Mouse (Mus musculus) lung, postnatal 0 days (tissue): Measurements from ENCODE around the gene Adap2. TPM values are rescaled to one million over a fixed set of nuclear protein-coding genes. Genes with fewer than 3 reads are reported as not detected.
A peak's percentile ranks its signal among the peaks of the same experiment; 100 is the strongest.

Experiments used
- ATAC-seq: fragments of 200-750 bp; cut with Nextera tagmentation; 2 replicates; pipeline ENCODE4 v1.8.0; 2017; ENCODE audit warnings: moderate library complexity
- DNase-seq: peaks from one replicate; pipeline ENCODE4 v3.0.0-alpha.2; 2016; ENCODE audit warnings: low spot score
- H3K27ac ChIP-seq: fragments of 300-500 bp; sonication (generic); 2 replicates; pipeline ENCODE4 v1.5.1; 2014; ENCODE audit warnings: antibody characterized with exemption, mild to moderate bottlenecking, low read length, mixed read lengths
- H3K27me3 ChIP-seq: fragments of 300-500 bp; sonication (generic); replicated peaks from 2 replicates; pipeline ENCODE4 v1.6.1; 2014; ENCODE audit warnings: low read length, mixed read lengths; ENCODE audit not compliant: insufficient read depth
- H3K36me3 ChIP-seq: fragments of 300-500 bp; sonication (generic); 2 replicates; pipeline ENCODE4 v1.6.1; 2014; ENCODE audit warnings: low read length, mixed read lengths; ENCODE audit not compliant: insufficient read depth
- H3K4me1 ChIP-seq: fragments of 300-500 bp; sonication (generic); 2 replicates; pipeline ENCODE4 v1.6.1; 2014; ENCODE audit warnings: antibody characterized with exemption, low read depth, low read length, mixed read lengths; ENCODE audit not compliant: insufficient read depth
- H3K4me2 ChIP-seq: fragments of 300-500 bp; sonication (generic); replicated peaks from 2 replicates; pipeline ENCODE4 v1.6.1; 2014; ENCODE audit warnings: low read depth, mild to moderate bottlenecking, low read length, moderate library complexity, mixed read lengths
- H3K4me3 ChIP-seq: fragments of 300-500 bp; sonication (generic); 2 replicates; pipeline ENCODE4 v1.5.1; 2014; ENCODE audit warnings: low read depth, low read length
- H3K9ac ChIP-seq: fragments of 300-500 bp; sonication (generic); replicated peaks from 2 replicates; pipeline ENCODE4 v1.6.1; 2014; ENCODE audit warnings: low read depth, mild to moderate bottlenecking
- H3K9me3 ChIP-seq: fragments of 300-500 bp; sonication (generic); 2 replicates; pipeline ENCODE4 v1.6.1; 2016; ENCODE audit warnings: low read length, mixed read lengths
- CTCF ChIP-seq: IDR thresholded peaks from 2 replicates; pipeline ENCODE4 v1.5.1; 2016; ENCODE audit warnings: antibody characterized with exemption, mild to moderate bottlenecking
- EP300 ChIP-seq: IDR thresholded peaks from 2 replicates; pipeline ENCODE4 v1.6.1; 2016; ENCODE audit warnings: antibody characterized with exemption, mild to moderate bottlenecking, control low read depth
- WGBS: fragments of 180-500 bp; shearing (Covaris S2); extraction: QIAGEN DNeasy Blood & Tissue Kit; methylation state at CpG from one replicate; pipeline ENCODE4 v1.1.7; 2014; 5-methylcytosine and 5-hydroxymethylcytosine counted together
- polyA plus RNA-seq: library from polyadenylated mRNA; unstranded; fragments of >200 nt; fragmentation: Nextera tagmentation; extraction: Ambion mirVana; gene quantifications from 2 replicates; pipeline ENCODE4 v1.2.1, GENCODE M21; 2015

Adap2 gene
- polyA plus RNA-seq, 1 experiment from 2014 or later, result 12.4 TPM

DNA sequence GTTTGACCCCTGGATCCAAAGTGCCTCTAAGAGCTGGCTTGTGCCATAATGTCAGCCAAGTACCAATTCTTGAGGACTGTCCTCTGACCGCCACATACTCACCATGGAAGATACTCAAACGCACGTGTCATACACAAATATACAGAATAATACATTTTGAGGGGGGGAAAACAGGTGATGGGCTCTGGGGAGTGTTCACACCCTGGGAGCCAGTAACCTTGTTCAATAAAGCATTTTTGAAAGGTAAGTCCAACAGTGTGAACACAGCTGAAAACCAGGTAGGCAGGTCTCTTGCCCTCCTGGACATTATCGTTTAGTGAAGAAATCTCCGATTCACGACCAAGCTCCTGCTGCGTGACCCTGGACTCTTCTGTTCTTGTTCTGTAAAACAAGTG lies 54.6 kb downstream of the Adap2 start:
- Histone ChIP-seq H3K27ac (no peak overlapping the region), H3K4me2 (no peak overlapping the region; the same call in 1 of the 2 replicates), H3K4me3 (no peak overlapping the region), H3K27me3 (no peaks in the 10 kb centered on the region), H3K9me3 (no peaks in the 10 kb centered on the region), H3K4me1 (no peaks in the 10 kb centered on the region; the same call in 1 of the 2 replicates), H3K9ac (no peak overlapping the region), H3K36me3 (no peaks in the 10 kb centered on the region)
- WGBS, result 38% methylated on average over 7 of the region's 7 CpGs
- TF ChIP-seq EP300 (no peak), CTCF (no peak)
- DNase-seq (no peak), ATAC-seq (0 out of 2 replicates have a peak, but pooled peaks have one; percentile 1)

DNA sequence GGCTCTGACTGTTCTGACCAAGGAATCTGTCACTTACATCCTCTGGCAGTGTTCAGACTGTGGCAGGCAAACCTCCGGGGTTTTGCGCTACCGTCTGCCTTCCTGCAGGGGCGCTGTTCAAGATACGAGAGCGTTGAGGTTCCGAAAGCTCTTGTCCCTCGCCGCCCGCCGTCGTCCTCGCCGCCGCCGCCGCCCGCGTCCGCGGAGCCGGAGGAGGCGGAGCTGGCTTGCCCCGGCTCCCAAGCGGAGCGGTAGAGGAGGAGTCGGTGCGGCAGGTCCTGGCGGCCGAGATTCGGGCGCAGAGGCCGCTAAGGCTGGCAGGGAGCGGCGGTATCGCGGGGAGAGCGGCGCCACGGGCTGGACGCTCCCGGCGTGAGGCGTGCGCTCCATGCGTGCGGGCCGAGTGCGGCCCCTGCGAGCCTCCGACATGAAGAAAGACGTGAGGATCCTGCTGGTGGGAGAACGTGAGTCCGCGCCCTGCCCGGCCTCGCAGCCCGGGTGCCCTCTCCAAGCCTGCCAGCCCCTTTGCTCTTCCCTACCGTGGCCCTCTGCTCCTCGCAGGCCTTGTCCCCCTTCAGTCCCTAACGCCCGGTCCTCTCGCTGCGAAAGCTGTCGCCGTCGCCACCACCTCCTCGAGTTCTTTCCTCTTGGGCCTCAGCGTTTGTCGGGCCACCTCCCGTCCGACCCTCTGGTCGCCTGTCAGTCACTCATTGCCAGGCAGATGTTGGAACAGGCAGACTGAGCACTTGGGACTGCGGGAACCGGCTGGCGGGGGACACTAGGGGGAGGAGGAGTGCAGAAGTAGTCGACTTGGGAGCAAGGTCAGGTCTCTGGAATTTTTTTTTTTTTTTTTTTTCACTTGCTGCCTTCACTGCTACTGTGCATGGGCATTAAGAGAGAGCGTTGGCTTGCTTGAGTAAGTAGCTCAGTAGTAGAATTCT lies 55.2 kb downstream of the Adap2 start, which contains the start of gene Rhot1:
Gene Rhot1 (plus strand): TSS at position 160 of the 941 bp plus-strand sequence.
- DNase-seq, result peak; percentile 97
- peak; percentile 97 for ATAC-seq
- TF ChIP-seq CTCF (peak; percentile 95), EP300 (no peak)

DNA sequence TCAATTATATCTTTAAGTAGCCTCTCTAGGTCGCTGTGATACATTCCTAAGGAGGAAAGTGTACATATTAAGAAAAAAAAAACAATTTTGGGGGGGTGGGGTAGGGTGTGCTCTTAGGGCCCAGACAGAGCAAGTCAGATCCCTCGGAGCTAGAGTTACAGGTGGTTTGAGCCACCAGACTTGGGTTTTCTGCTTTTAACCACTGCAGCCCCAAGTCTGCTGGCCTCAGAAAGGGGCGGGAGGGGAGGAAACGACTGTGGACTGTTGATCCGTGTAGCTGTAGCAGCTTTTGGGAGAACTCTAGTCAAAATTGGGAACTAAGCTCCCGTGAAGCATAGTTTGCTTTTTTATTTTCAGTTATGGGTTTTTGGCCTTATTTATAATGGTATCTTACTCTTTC lies 56.4 kb downstream of the Adap2 start:
- TF ChIP-seq EP300 (no peak), CTCF (no peak)
- Histone ChIP-seq H3K4me3 (peak overlapping the region; percentile 12; the same call in 1 of the 2 replicates), H3K27me3 (no peaks in the 10 kb centered on the region), H3K27ac (no peak overlapping the region), H3K36me3 (0 out of 2 replicates have a peak, but pooled peaks cover 8% of the 10 kb centered on the region), H3K4me1 (no peaks in the 10 kb centered on the region; the same call in 1 of the 2 replicates), H3K9ac (0 out of 2 replicates have a peak overlapping the region, but pooled peaks have one; percentile 77), H3K9me3 (no peaks in the 10 kb centered on the region), H3K4me2 (peak overlapping the region; percentile 65)
- DNase-seq (no peak), ATAC-seq (no peak)
- 35% methylated on average over 6 of the region's 6 CpGs for WGBS

More for the DNA sequence above, 55.2 kb downstream of the Adap2 start, which contains the start of gene Rhot1:
- H3K9ac ChIP-seq, result peak within 1 kb of the TSS; percentile 77
- H3K4me2 ChIP-seq, result peak within 1 kb of the TSS; percentile 65
- H3K4me1 ChIP-seq, result no peaks in the 10 kb centered on the region; the same call in 1 of the 2 replicates
- H3K27me3 ChIP-seq, result no peaks in the 10 kb centered on the region
- H3K27ac ChIP-seq, result peak within 1 kb of the TSS; percentile 95
- H3K9me3 ChIP-seq, result no peaks in the 10 kb centered on the region
- under 1% methylated on average over 46 of the region's 78 CpGs for WGBS
- H3K36me3 ChIP-seq, result 0 out of 2 replicates have a peak, but pooled peaks cover 3% of the 10 kb centered on the region
- peak within 1 kb of the TSS; percentile 85 for H3K4me3 ChIP-seq

DNA sequence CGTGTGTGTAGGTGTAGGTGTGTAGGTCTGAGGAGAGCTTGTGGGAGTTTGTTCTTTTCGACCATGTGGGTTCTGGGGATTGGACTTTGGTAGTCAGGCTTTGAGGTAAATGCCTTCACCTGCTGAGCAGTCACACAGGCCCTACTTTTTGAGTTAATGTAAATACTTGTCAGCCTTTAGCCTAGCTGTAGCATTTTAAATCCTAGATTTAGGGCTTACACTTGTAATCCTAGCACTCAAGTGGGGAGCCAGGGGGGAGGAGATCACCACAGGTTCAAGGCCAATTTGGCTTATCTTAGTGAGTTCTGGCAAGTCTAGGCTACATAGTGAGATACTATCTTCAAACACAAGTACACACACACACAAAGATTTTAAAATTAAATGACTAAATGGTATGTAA lies 58.4 kb downstream of the Adap2 start:
- no peak overlapping the region for H3K4me2 ChIP-seq
- no peak overlapping the region for H3K27ac ChIP-seq
- no peaks in the 10 kb centered on the region for H3K9me3 ChIP-seq
- H3K36me3 ChIP-seq, result 0 out of 2 replicates have a peak, but pooled peaks cover 8% of the 10 kb centered on the region
- H3K9ac ChIP-seq, result no peak overlapping the region
- WGBS, result 91% methylated on average over 2 of the region's 2 CpGs
- no peaks in the 10 kb centered on the region; the same call in 1 of the 2 replicates for H3K4me1 ChIP-seq
- DNase-seq, result no peak
- no peak overlapping the region for H3K4me3 ChIP-seq
- TF ChIP-seq EP300, result no peak
- TF ChIP-seq CTCF, result no peak
- H3K27me3 ChIP-seq, result no peaks in the 10 kb centered on the region
- no peak for ATAC-seq

DNA sequence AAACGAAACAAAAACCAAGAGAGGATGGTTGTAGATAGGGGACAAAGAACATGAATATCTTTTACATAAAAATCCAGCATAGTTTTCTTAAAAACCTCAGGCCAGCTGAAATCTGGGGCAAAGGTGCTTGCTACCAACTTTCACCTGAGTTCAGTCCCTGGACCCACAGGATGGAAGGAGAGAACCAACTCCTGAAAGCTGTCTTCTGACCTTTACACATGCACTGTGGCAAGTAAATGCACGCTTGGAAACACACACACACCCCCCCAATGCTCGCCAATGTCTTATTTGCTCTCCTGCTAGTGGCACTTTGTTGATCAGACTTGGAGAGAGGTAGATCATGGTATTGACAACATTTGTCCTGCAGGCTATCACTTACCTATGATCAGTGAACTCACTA lies 61.4 kb downstream of the Adap2 start:
- no peak overlapping the region for H3K9ac ChIP-seq
- no peaks in the 10 kb centered on the region for H3K9me3 ChIP-seq
- TF ChIP-seq EP300 (no peak), CTCF (no peak)
- no peaks in the 10 kb centered on the region; the same call in 1 of the 2 replicates for H3K4me1 ChIP-seq
- ATAC-seq (no peak), DNase-seq (no peak)
- H3K27me3 ChIP-seq, result no peaks in the 10 kb centered on the region
- 0 out of 2 replicates have a peak, but pooled peaks cover 8% of the 10 kb centered on the region for H3K36me3 ChIP-seq
- H3K27ac ChIP-seq, result no peak overlapping the region
- 90% methylated on average over 3 of the region's 3 CpGs for WGBS
- no peak overlapping the region for H3K4me3 ChIP-seq
- H3K4me2 ChIP-seq, result no peak overlapping the region

DNA sequence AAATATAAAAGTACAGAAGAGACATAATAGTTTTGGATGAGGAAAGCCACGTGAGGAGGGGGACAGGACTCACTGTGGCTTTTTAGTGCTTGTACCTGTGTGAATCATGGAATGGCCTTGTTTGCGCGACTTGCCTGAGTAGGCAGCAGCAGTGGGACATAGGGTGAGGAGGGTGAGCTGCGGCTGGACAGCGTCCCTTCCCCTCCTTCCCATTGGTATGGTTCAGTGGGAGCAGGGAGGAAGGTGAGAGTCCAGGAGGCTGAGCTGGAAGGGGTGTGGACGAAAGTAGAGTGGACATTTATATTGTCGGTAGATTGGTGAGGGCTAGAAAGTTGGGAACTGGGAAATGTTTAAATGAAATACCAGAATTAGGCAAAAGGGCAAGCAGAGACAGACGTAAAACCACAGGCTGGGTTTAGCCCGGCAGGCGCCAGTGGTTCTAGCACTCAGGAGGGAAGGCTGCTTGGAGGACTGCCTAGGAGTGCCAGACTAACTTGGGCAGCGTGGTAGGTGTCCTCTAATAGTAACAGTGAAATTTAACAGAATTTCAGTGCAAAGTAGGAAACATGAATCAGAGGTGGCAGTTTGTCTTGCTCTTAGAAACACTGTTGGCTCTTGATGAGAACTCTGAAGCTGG lies 64.9 kb downstream of the Adap2 start:
- Histone ChIP-seq H3K9me3 (no peaks in the 10 kb centered on the region), H3K4me2 (no peak overlapping the region), H3K4me3 (no peak overlapping the region), H3K27ac (no peak overlapping the region), H3K27me3 (no peaks in the 10 kb centered on the region), H3K36me3 (peaks cover 15% of the 10 kb centered on the region; the same call in 1 of the 2 replicates), H3K4me1 (no peaks in the 10 kb centered on the region), H3K9ac (no peak overlapping the region)
- DNase-seq (no peak), ATAC-seq (no peak)
- 82% methylated on average over 11 of the region's 11 CpGs for WGBS
- no peak for TF ChIP-seq CTCF
- no peak for TF ChIP-seq EP300

Other genes with a start within 250 kb of the Adap2 start
- gene Utp6, start 191.7 kb upstream of the Adap2 start, polyA plus RNA-seq, result 14.9 and 21.5 TPM in 2 replicates
- 9.7 and 12.4 TPM in 2 replicates for gene Suz12, start 161.0 kb upstream of the Adap2 start, polyA plus RNA-seq
- 40.8 and 42.4 TPM in 2 replicates for gene Crlf3, start 73.1 kb upstream of the Adap2 start, polyA plus RNA-seq
- gene Atad5, start 64.7 kb upstream of the Adap2 start, polyA plus RNA-seq, result 1.7 and 2.0 TPM in 2 replicates
- 17.8 and 19.5 TPM in 2 replicates for gene Tefm, start 11.9 kb upstream of the Adap2 start, polyA plus RNA-seq
- gene Rnf135, start 29.7 kb downstream of the Adap2 start, polyA plus RNA-seq, result 13.7 and 16.1 TPM in 2 replicates
- 38.2 and 44.9 TPM in 2 replicates for gene Rhot1, start 54.9 kb downstream of the Adap2 start, polyA plus RNA-seq
- gene Rhbdl3, start 146.8 kb downstream of the Adap2 start, polyA plus RNA-seq, result 0.86 and 1.3 TPM in 2 replicates
- gene 5730455P16Rik, start 223.9 kb downstream of the Adap2 start, polyA plus RNA-seq, result 13.3 and 14.3 TPM in 2 replicates
- gene Zfp207, start 229.2 kb downstream of the Adap2 start, polyA plus RNA-seq, result 120 and 125 TPM in 2 replicates